Mouse (Mus musculus) embryonic facial prominence, embryonic 15.5 days (tissue): ENCODE results near the gene Gm10974. TPM values are rescaled to one million over a fixed set of nuclear protein-coding genes. Genes with fewer than 3 reads are reported as not detected.

Source experiments
- ATAC-seq: fragments of 200-750 bp; cut with Nextera tagmentation; 2 replicates; pipeline ENCODE4 v1.8.0; 2017; ENCODE audit warnings: low read depth, moderate TSS enrichment; ENCODE audit not compliant: insufficient number of reproducible peaks, low FRiP score, low TSS enrichment
- H3K27ac ChIP-seq: fragments of 300-500 bp; sonication (generic); replicated peaks from 2 replicates; pipeline ENCODE4 v1.5.1; 2015; ENCODE audit warnings: mild to moderate bottlenecking, inconsistent platforms
- H3K27me3 ChIP-seq: fragments of 300-500 bp; sonication (generic); 2 replicates; pipeline ENCODE4 v1.6.1; 2015; ENCODE audit warnings: inconsistent platforms
- H3K36me3 ChIP-seq: fragments of 300-500 bp; sonication (generic); 2 replicates; pipeline ENCODE4 v1.6.1; 2015; ENCODE audit warnings: mild to moderate bottlenecking, inconsistent platforms
- H3K4me1 ChIP-seq: fragments of 300-500 bp; sonication (generic); 2 replicates; pipeline ENCODE4 v1.6.1; 2015; ENCODE audit warnings: inconsistent platforms
- H3K4me2 ChIP-seq: fragments of 300-500 bp; sonication (generic); replicated peaks from 2 replicates; pipeline ENCODE4 v1.6.1; 2015; ENCODE audit warnings: mild to moderate bottlenecking, inconsistent platforms
- H3K4me3 ChIP-seq: fragments of 300-500 bp; sonication (generic); replicated peaks from 2 replicates; pipeline ENCODE4 v1.5.1; 2015; ENCODE audit warnings: mild to moderate bottlenecking, inconsistent platforms
- H3K9ac ChIP-seq: fragments of 300-500 bp; sonication (generic); 2 replicates; pipeline ENCODE4 v1.6.1; 2015; ENCODE audit warnings: inconsistent platforms
- H3K9me3 ChIP-seq: fragments of 300-500 bp; sonication (generic); replicated peaks from 2 replicates; pipeline ENCODE4 v1.6.1; 2016; ENCODE audit warnings: inconsistent platforms
- WGBS: fragments of 180-500 bp; shearing (Covaris S2); methylation state at CpG from one replicate; pipeline ENCODE4 v1.1.7; 2015; 5-methylcytosine and 5-hydroxymethylcytosine counted together
- polyA plus RNA-seq: library from polyadenylated mRNA; unstranded; fragments of >200 nt; fragmentation: Nextera tagmentation; extraction: Ambion mirVana; gene quantifications from 2 replicates; pipeline ENCODE4 v1.2.1, GENCODE M21; 2015

Gm10974 gene
- polyA plus RNA-seq, 1 experiment from 2014 or later = not detected

- WGBS = 85% methylated on average over 4 of the region's 4 CpGs
- ATAC-seq = no peak
- Histone ChIP-seq H3K36me3 (peaks cover 7% of the 10 kb centered on the region; the same call in 1 of the 2 replicates), H3K27me3 (no peaks in the 10 kb centered on the region), H3K27ac (no peak overlapping the region), H3K4me1 (no peaks in the 10 kb centered on the region), H3K9me3 (0 out of 2 replicates have a peak, but pooled peaks cover 8% of the 10 kb centered on the region), H3K4me2 (no peak overlapping the region), H3K4me3 (no peak overlapping the region), H3K9ac (no peak overlapping the region)
Observed at GRCm38 (mm10) chr7:66359044-66359443, 6.7 kb upstream of the Gm10974 start.

GRCm38 (mm10) chr7:66364491-66364890, 1.2 kb upstream of the Gm10974 start:
- WGBS = 93% methylated on average over 11 of the region's 11 CpGs
- no peak overlapping the region for H3K4me3 ChIP-seq
- no peaks in the 10 kb centered on the region for H3K27me3 ChIP-seq
- peaks cover 10% of the 10 kb centered on the region; the same call in 1 of the 2 replicates for H3K36me3 ChIP-seq
- ATAC-seq = no peak
- H3K27ac ChIP-seq = no peak overlapping the region
- H3K9ac ChIP-seq = no peak overlapping the region
- H3K4me1 ChIP-seq = peaks cover 5% of the 10 kb centered on the region; the same call in 1 of the 2 replicates
- no peak overlapping the region for H3K4me2 ChIP-seq
- H3K9me3 ChIP-seq = 0 out of 2 replicates have a peak, but pooled peaks cover 8% of the 10 kb centered on the region

- H3K9ac ChIP-seq = no peak overlapping the region
- peaks cover 6% of the 10 kb centered on the region; the same call in 1 of the 2 replicates for H3K36me3 ChIP-seq
- H3K4me2 ChIP-seq = no peak overlapping the region
- 0 out of 2 replicates have a peak, but pooled peaks cover 5% of the 10 kb centered on the region for H3K9me3 ChIP-seq
- 65% methylated on average over 2 of the region's 2 CpGs for WGBS
- no peak for ATAC-seq
- no peak overlapping the region for H3K27ac ChIP-seq
- peaks cover 7% of the 10 kb centered on the region; the same call in 1 of the 2 replicates for H3K4me1 ChIP-seq
- H3K4me3 ChIP-seq = no peak overlapping the region
- no peaks in the 10 kb centered on the region for H3K27me3 ChIP-seq
Observed at GRCm38 (mm10) chr7:66365411-66365810, 294 bp upstream of the Gm10974 start.

- Histone ChIP-seq H3K9ac (no peak overlapping the region), H3K4me1 (peaks cover 7% of the 10 kb centered on the region; the same call in 1 of the 2 replicates), H3K9me3 (no peaks in the 10 kb centered on the region), H3K27me3 (no peaks in the 10 kb centered on the region), H3K36me3 (peaks cover 3% of the 10 kb centered on the region; the same call in 1 of the 2 replicates), H3K27ac (no peak overlapping the region), H3K4me3 (no peak overlapping the region), H3K4me2 (no peak overlapping the region)
- no peak for ATAC-seq
- 66% methylated on average over 5 of the region's 5 CpGs for WGBS
Observed at GRCm38 (mm10) chr7:66369071-66369933, 3.6 kb downstream of the Gm10974 start.

GRCm38 (mm10) chr7:66369934-66370445, 4.3 kb downstream of the Gm10974 start:
- no peak overlapping the region for H3K4me2 ChIP-seq
- H3K4me1 ChIP-seq = peaks cover 7% of the 10 kb centered on the region; the same call in 1 of the 2 replicates
- H3K27ac ChIP-seq = no peak overlapping the region
- no peak for ATAC-seq
- no peaks in the 10 kb centered on the region for H3K36me3 ChIP-seq
- H3K9ac ChIP-seq = no peak overlapping the region
- H3K9me3 ChIP-seq = no peaks in the 10 kb centered on the region
- WGBS = 51% methylated on average over 5 of the region's 5 CpGs
- no peaks in the 10 kb centered on the region for H3K27me3 ChIP-seq
- H3K4me3 ChIP-seq = no peak overlapping the region

GRCm38 (mm10) chr7:66370970-66371369, 5.3 kb downstream of the Gm10974 start:
- ATAC-seq = no peak
- H3K27me3 ChIP-seq = no peaks in the 10 kb centered on the region
- 77% methylated on average over 6 of the region's 6 CpGs for WGBS
- no peak overlapping the region for H3K4me3 ChIP-seq
- H3K4me1 ChIP-seq = peaks cover 10% of the 10 kb centered on the region
- no peak overlapping the region for H3K27ac ChIP-seq
- H3K4me2 ChIP-seq = no peak overlapping the region
- H3K9ac ChIP-seq = no peak overlapping the region
- H3K36me3 ChIP-seq = no peaks in the 10 kb centered on the region
- H3K9me3 ChIP-seq = no peaks in the 10 kb centered on the region

GRCm38 (mm10) chr7:66373391-66373790, 7.7 kb downstream of the Gm10974 start:
- Histone ChIP-seq H3K4me1 (peaks cover 21% of the 10 kb centered on the region), H3K9ac (no peak overlapping the region), H3K9me3 (no peaks in the 10 kb centered on the region), H3K4me2 (no peak overlapping the region), H3K27ac (no peak overlapping the region), H3K4me3 (no peak overlapping the region), H3K36me3 (no peaks in the 10 kb centered on the region), H3K27me3 (no peaks in the 10 kb centered on the region)
- 82% methylated on average over 3 of the region's 3 CpGs for WGBS
- no peak for ATAC-seq

GRCm38 (mm10) chr7:66375736-66376135, 10.0 kb downstream of the Gm10974 start:
- 67% methylated on average over 4 of the region's 4 CpGs for WGBS

GRCm38 (mm10) chr7:66376560-66376959, 10.9 kb downstream of the Gm10974 start:
- Histone ChIP-seq H3K9me3 (no peaks in the 10 kb centered on the region), H3K4me3 (no peak overlapping the region), H3K27me3 (no peaks in the 10 kb centered on the region), H3K9ac (no peak overlapping the region), H3K4me1 (peaks cover 13% of the 10 kb centered on the region; the same call in 1 of the 2 replicates), H3K4me2 (no peak overlapping the region), H3K27ac (peak overlapping the region; percentile 65), H3K36me3 (0 out of 2 replicates have a peak, but pooled peaks cover 4% of the 10 kb centered on the region)
- WGBS = 71% methylated on average over 10 of the region's 10 CpGs
- ATAC-seq = no peak

More at GRCm38 (mm10) chr7:66375736-66376135, 10.0 kb downstream of the Gm10974 start:
- H3K9me3 ChIP-seq = no peaks in the 10 kb centered on the region
- ATAC-seq = no peak
- no peak overlapping the region for H3K9ac ChIP-seq
- 0 out of 2 replicates have a peak, but pooled peaks cover 2% of the 10 kb centered on the region for H3K36me3 ChIP-seq
- H3K27me3 ChIP-seq = no peaks in the 10 kb centered on the region
- H3K4me3 ChIP-seq = no peak overlapping the region
- no peak overlapping the region for H3K4me2 ChIP-seq
- H3K4me1 ChIP-seq = peaks cover 13% of the 10 kb centered on the region; the same call in 1 of the 2 replicates
- H3K27ac ChIP-seq = peak overlapping the region; percentile 65

GRCm38 (mm10) chr7:66384213-66384612, 18.5 kb downstream of the Gm10974 start:
- Histone ChIP-seq H3K9ac (no peak overlapping the region), H3K4me1 (peaks cover 21% of the 10 kb centered on the region), H3K27me3 (no peaks in the 10 kb centered on the region), H3K4me3 (no peak overlapping the region), H3K27ac (peak overlapping the region; percentile 18), H3K9me3 (no peaks in the 10 kb centered on the region), H3K4me2 (0 out of 2 replicates have a peak overlapping the region, but pooled peaks have one; percentile 2), H3K36me3 (0 out of 2 replicates have a peak, but pooled peaks cover 4% of the 10 kb centered on the region)
- WGBS = 52% methylated on average over 5 of the region's 5 CpGs
- no peak for ATAC-seq

GRCm38 (mm10) chr7:66384891-66385290, 19.2 kb downstream of the Gm10974 start:
- Histone ChIP-seq H3K4me3 (no peak overlapping the region), H3K9ac (no peak overlapping the region), H3K27me3 (no peaks in the 10 kb centered on the region), H3K27ac (no peak overlapping the region), H3K36me3 (0 out of 2 replicates have a peak, but pooled peaks cover 4% of the 10 kb centered on the region), H3K4me1 (peaks cover 21% of the 10 kb centered on the region), H3K9me3 (no peaks in the 10 kb centered on the region), H3K4me2 (no peak overlapping the region)
- ATAC-seq = no peak
- WGBS = 93% methylated on average over 8 of the region's 8 CpGs
